Mouse (Mus musculus) v-Abl transformed pro-B cells (cell line): Measurements from ENCODE around the gene Rp9.

ENCODE experiments used
- in situ Hi-C, 2 experiments: fragments of 400-800 bp; cut with MboI; formaldehyde crosslinking; loops; one replicate each; pipeline ENCODE4 v1.15.1; 2025; ENCODE audit not compliant: unreplicated experiment in 2 of 2

Rp9 gene

GRCm38 (mm10) chr9:22467371-22468169 lies 2.0 kb downstream of the Rp9 start:
- in situ Hi-C loops, result loop anchor here (5.0 to 25.0 kb wide), 3 partner anchors 53 to 1830 kb away; partner anchors contain the start of genes 9530077C05Rik (in 2 of the 2), Fbxl12 (in 2 of the 2) and Ubl5 (in 2 of the 2)

DNA sequence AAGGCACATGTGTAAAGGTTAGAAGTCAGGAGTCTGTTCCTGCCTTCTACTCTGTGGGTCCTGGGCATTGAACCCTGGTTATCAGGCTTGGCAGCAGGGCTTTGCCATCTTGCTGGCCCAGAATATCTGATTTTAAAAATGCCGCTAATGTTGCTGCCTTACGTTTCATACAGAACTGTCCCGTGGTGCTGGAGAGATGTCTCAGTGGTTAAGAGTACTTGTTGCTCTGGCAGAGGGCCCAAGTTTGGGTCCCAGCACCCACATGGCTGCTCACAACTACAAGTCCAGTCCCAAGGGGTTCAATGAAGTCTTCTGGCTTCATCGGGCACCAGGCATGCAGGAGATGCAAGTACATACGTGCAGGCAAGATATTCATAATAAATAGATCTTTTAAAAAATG lies 3.3 kb downstream of the Rp9 start:
- in situ Hi-C loops, result loop anchor here (5.0 to 25.0 kb wide), 3 partner anchors 51 to 1829 kb away; partner anchors contain the start of genes 9530077C05Rik (in 2 of the 2), Fbxl12 (in 2 of the 2) and Ubl5 (in 2 of the 2)

- in situ Hi-C loops, result loop anchor here (10.0 to 25.0 kb wide), 2 partner anchors 47 to 1825 kb away; partner anchors contain the start of genes Fbxl12 (in 2 of the 2), Ubl5 (in 2 of the 2) and 9530077C05Rik (in 1 of the 2)
Measured at GRCm38 (mm10) chr9:22461946-22462345, 7.6 kb downstream of the Rp9 start.

- in situ Hi-C loops, result loop anchor here (25.0 kb wide), 1 partner anchor 1820 kb away; the partner anchor contains the start of genes Fbxl12 (in 2 of the 2) and Ubl5 (in 2 of the 2)
Measured at GRCm38 (mm10) chr9:22457142-22457835, 12.3 kb downstream of the Rp9 start.

GRCm38 (mm10) chr9:22455041-22455440 lies 14.5 kb downstream of the Rp9 start:
- in situ Hi-C loops, result loop anchor here (25.0 kb wide), 1 partner anchor 1818 kb away; the partner anchor contains the start of genes Fbxl12 (in 2 of the 2) and Ubl5 (in 2 of the 2)

- in situ Hi-C loops, result loop anchor here (25.0 kb wide), 1 partner anchor 1817 kb away; the partner anchor contains the start of genes Fbxl12 (in 2 of the 2) and Ubl5 (in 2 of the 2)
Measured at GRCm38 (mm10) chr9:22453990-22454389, 15.6 kb downstream of the Rp9 start, which contains the start of gene Gm17545. Gene Gm17545, plus strand, starts transcription at chr9:22454290.

DNA sequence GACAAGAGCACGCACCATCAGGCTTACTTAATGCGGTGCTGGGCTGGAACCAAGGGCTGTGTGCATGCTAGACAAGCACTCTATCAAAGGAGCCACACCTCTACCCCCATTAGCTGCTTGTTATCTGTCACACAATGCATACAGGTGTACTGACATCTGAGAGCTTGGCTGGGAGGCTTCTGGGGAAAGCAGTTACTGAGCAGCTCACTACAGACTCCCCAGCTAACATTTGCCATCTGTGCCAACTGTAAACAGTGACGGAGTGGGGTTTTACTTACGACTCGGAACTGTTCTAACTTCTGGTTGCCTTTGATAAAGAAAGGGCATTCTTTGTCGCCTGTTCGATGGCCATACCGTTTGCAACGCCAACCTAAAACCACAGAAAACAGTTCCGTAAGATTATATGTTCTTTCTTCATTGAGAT lies 16.0 kb downstream of the Rp9 start:
- in situ Hi-C loops, result loop anchor here (25.0 kb wide), 1 partner anchor 1816 kb away; the partner anchor contains the start of genes Fbxl12 (in 2 of the 2) and Ubl5 (in 2 of the 2)

- in situ Hi-C loops, result loop anchor here (25.0 kb wide), 1 partner anchor 1815 kb away; the partner anchor contains the start of genes Fbxl12 (in 2 of the 2) and Ubl5 (in 2 of the 2)
Measured at GRCm38 (mm10) chr9:22452697-22453096, 16.8 kb downstream of the Rp9 start.

DNA sequence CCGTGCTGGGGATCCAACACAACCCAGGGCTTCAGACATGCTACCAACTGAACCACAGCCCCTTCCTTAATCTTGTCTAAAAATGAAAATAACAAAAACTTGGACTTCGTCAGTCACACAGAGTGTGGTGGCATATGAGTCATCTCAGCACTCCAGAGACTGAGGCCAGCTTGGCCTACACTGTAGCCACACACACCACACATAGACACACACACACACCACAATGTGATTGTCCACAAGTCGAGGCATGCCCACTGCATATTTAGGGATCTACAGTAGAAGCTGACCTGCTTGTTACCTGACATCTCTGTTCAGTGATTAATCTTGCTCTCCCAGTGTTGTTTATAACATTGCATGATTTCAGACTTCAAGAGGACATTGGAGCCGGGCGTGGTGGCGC lies 20.3 kb downstream of the Rp9 start:
- in situ Hi-C loops, result loop anchor here (25.0 kb wide), 1 partner anchor 1562 kb away; the partner anchor contains the start of genes Angptl6 (in 2 of the 2), Eif3g (in 2 of the 2) and Ppan (in 2 of the 2)

DNA sequence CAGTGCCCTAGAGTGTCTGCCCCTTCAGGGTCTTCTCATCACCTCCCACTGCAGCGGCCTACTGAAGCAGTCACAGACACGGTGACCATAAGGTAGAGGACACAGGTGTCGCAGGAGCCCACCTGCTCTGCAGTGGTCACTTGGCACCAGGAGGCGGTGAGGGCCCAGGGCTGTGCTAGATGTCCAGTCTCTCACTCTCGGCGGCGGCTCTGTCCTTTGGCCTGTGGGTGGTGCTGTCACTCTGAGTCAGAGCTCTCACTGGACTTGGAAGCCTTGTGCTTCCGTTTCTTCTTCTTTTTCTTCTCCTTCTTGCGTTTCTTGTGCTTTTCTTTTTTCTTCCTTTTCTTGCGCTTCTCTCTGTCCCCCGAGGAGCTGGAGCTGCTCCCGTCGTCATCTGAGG lies 21.1 kb downstream of the Rp9 start:
- in situ Hi-C loops, result loop anchor here (25.0 kb wide), 1 partner anchor 1561 kb away; the partner anchor contains the start of genes Angptl6 (in 2 of the 2), Eif3g (in 2 of the 2) and Ppan (in 2 of the 2)

GRCm38 (mm10) chr9:22447213-22447612 lies 22.3 kb downstream of the Rp9 start:
- in situ Hi-C loops, result loop anchor here (25.0 kb wide), 1 partner anchor 1560 kb away; the partner anchor contains the start of genes Angptl6 (in 2 of the 2), Eif3g (in 2 of the 2) and Ppan (in 2 of the 2)

DNA sequence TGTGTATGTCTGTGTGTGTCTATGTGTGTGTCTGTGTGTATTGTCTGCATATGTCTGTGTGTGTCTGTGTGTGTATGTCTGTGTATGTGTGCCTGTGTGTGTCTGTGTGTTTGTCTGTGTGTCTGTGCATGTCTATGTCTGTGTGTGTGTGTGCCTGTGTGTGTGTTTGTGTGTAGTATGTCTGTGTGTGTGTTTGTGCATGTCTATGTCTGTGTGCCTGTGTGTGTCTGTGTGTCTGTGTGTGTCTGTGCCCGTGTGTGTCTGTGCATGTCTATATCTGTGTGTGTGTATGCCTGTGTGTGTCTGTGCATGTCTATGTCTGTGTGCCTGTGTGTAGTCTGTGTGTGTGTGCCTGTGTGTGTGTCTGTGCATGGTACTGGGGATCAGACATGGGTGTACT lies 24.4 kb downstream of the Rp9 start:
- in situ Hi-C loops, result loop anchor here (25.0 kb wide), 1 partner anchor 1558 kb away; the partner anchor contains the start of genes Angptl6 (in 2 of the 2), Eif3g (in 2 of the 2) and Ppan (in 2 of the 2)

DNA sequence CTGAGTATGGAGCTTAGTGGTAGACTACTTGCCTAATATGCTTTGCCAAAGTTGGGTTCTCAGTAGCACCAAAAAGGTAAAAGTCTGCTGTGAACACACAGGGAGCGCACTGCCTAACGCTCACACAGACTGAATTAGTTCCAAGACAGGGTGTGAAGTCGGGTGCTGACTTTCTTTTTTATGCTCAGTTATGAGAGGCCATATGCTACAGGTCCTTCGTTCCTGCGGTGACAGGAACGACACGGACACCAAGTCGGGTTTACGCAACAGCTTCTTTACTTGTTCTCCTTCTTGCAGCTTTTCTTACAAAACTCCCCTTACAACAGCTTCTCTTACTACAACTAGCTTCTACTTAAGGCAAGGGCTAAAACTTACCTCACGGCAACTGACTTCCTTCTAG lies 26.4 kb downstream of the Rp9 start:
- in situ Hi-C loops, result loop anchor here (25.0 kb wide), 1 partner anchor 1556 kb away; the partner anchor contains the start of genes Angptl6 (in 2 of the 2), Eif3g (in 2 of the 2) and Ppan (in 2 of the 2)

- in situ Hi-C loops, result loop anchor here (25.0 kb wide), 1 partner anchor 1552 kb away; the partner anchor contains the start of genes Angptl6 (in 2 of the 2), Eif3g (in 2 of the 2) and Ppan (in 2 of the 2)
Measured at GRCm38 (mm10) chr9:22438826-22439225, 30.7 kb downstream of the Rp9 start.

DNA sequence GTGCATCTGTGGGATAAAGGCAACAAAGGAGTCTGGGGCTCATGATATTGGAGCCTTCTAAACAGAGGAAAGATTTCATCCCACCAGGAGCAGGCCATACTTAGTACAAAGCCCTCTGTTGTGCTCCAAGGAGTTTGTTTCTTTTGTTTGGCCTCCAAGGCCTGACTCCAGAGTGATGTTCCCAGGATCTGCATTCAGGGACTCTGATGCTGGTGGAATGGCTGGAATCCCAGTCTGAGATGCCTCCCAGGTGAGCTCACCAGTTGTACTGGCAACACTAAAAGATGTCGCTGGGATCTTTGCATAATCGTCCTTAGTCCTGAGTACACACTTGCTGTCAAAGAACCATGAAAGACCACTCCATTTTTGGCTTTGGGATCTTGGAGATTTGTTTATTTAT lies 35.4 kb downstream of the Rp9 start:
- in situ Hi-C loops, result loop anchor here (25.0 kb wide), 1 partner anchor 1547 kb away; the partner anchor contains the start of genes Angptl6 (in 2 of the 2), Eif3g (in 2 of the 2) and Ppan (in 2 of the 2)

GRCm38 (mm10) chr9:22433221-22433620 lies 36.3 kb downstream of the Rp9 start:
- in situ Hi-C loops, result loop anchor here (25.0 kb wide), 1 partner anchor 1546 kb away; the partner anchor contains the start of genes Angptl6 (in 2 of the 2), Eif3g (in 2 of the 2) and Ppan (in 2 of the 2)

- in situ Hi-C loops, result loop anchor here (25.0 kb wide), 1 partner anchor 1543 kb away; the partner anchor contains the start of genes Angptl6 (in 2 of the 2), Eif3g (in 2 of the 2) and Ppan (in 2 of the 2)
Measured at GRCm38 (mm10) chr9:22430315-22430840, 39.2 kb downstream of the Rp9 start.

DNA sequence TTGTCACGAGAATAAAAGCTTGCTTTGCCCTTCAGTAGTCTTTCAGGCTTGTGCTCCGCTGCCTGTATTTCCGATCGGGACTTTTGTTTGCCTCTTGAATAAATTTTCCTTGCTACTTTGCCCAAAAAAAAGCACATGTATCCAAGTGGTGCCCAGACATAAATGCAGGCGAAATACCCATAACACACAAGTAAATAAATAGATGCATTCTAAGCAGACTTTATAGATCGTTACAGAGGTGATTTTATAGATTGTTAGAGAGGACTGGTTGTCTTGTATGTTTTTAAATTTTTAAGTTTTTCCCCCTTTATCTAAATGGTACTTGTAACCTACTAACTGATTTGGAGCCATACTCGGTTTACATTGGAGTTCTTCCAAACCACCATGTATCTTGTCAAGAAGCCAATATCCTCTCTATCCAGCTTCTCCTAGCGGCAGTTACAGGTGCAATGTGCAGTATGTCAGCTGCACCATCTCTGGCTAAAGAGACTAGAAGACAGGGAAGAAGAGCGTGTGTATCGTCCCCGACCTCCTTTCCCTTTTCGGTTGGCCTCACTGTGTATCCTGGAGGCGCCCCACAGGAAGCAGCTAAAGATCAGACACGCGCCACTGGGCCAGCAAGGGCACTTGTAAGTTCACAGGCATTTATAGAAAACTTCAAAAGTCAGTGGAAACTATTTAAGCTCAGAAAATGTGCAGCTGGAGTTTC lies 39.9 kb downstream of the Rp9 start:
- in situ Hi-C loops, result loop anchor here (25.0 kb wide), 1 partner anchor 1542 kb away; the partner anchor contains the start of genes Angptl6 (in 2 of the 2), Eif3g (in 2 of the 2) and Ppan (in 2 of the 2)
